Mouse (Mus musculus) testis, adult 2 months (tissue): ENCODE data around the gene Rapgef5. TPM values are rescaled to one million over a fixed set of nuclear protein-coding genes. Genes with fewer than 3 reads are reported as not detected.

ENCODE experiments used
- H3K27ac ChIP-seq: fragments of 200-500 bp; 2 replicates; pipeline ENCODE4 v1.5.1; 2012; ENCODE audit warnings: low read depth, low read length; ENCODE audit not compliant: control insufficient read depth, insufficient read depth
- H3K27me3 ChIP-seq: fragments of 200-500 bp; 2 replicates; pipeline ENCODE4 v1.6.1; 2012; ENCODE audit warnings: mild to moderate bottlenecking, low read length, moderate library complexity; ENCODE audit not compliant: control insufficient read depth, insufficient read depth
- H3K36me3 ChIP-seq: fragments of 200-500 bp; 2 replicates; pipeline ENCODE4 v1.6.1; 2012; ENCODE audit warnings: mild to moderate bottlenecking, low read length; ENCODE audit not compliant: control insufficient read depth, insufficient read depth
- H3K4me1 ChIP-seq: fragments of 200-500 bp; 2 replicates; pipeline ENCODE4 v1.6.1; 2012; ENCODE audit warnings: low read length; ENCODE audit not compliant: control insufficient read depth, insufficient read depth
- H3K4me3 ChIP-seq: fragments of 200-500 bp; 2 replicates; pipeline ENCODE4 v1.5.1; 2012; ENCODE audit warnings: low read depth, mild to moderate bottlenecking, low read length, moderate library complexity, mixed read lengths; ENCODE audit not compliant: control insufficient read depth
- CTCF ChIP-seq: fragments of 200-500 bp; IDR thresholded peaks from 2 replicates; pipeline ENCODE4 v1.5.1; 2012; ENCODE audit warnings: low read depth, mild to moderate bottlenecking, inconsistent platforms, low read length, moderate library complexity; ENCODE audit not compliant: control insufficient read depth, insufficient read depth, insufficient replicate concordance
- POLR2A ChIP-seq: fragments of 200-500 bp; IDR thresholded peaks from 2 replicates; pipeline ENCODE4 v1.6.1; 2012; ENCODE audit warnings: low read depth, mild to moderate bottlenecking, inconsistent platforms, low read length, moderate library complexity; ENCODE audit not compliant: control insufficient read depth
- polyA plus RNA-seq: library from polyadenylated mRNA; depleted of rRNA; stranded (reverse); fragments of >200 nt; gene quantifications from 2 replicates; pipeline ENCODE4 v1.2.3, GENCODE M21; 2012

Rapgef5 gene
- polyA plus RNA-seq, 1 experiment, result 5.8 TPM

- Histone ChIP-seq H3K4me1 (no peaks in the 10 kb centered on the region), H3K4me3 (no peak overlapping the region), H3K27me3 (no peaks in the 10 kb centered on the region), H3K36me3 (no peaks in the 10 kb centered on the region), H3K27ac (no peak overlapping the region)
- TF ChIP-seq POLR2A (no peak), CTCF (no peak)
Observed at GRCm38 (mm10) chr12:117561411-117562059, 45.3 kb downstream of the Rapgef5 start.

- no peak overlapping the region for H3K27ac ChIP-seq
- H3K27me3 ChIP-seq, result no peaks in the 10 kb centered on the region
- no peak overlapping the region for H3K4me3 ChIP-seq
- peak; percentile 6; the same call in 1 of the 2 replicates for TF ChIP-seq CTCF
- no peak for TF ChIP-seq POLR2A
- H3K4me1 ChIP-seq, result no peaks in the 10 kb centered on the region
- H3K36me3 ChIP-seq, result no peaks in the 10 kb centered on the region
Observed at GRCm38 (mm10) chr12:117562085-117562484, 45.8 kb downstream of the Rapgef5 start.

DNA sequence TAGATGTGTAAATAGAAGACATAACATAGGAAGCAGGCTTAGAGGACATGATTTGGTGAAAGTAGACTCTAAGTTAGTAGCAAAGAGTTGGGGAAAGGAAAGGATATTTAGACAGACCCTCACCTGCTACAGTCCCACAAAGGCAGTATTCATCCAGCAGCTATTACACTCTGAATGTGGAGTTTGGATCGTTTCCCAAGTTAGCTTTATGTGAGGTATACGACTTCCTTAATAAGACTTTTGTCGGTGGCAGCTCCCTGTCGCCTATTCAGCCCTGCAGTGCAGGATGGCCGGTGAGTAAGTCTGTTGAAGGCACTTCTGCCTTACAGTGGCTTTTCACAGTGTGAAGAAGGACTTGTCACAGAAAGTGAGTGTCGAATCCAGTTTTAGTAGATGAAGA, 47.6 kb downstream of the Rapgef5 start:
- Histone ChIP-seq H3K36me3 (no peaks in the 10 kb centered on the region), H3K27me3 (no peaks in the 10 kb centered on the region), H3K4me3 (no peak overlapping the region), H3K4me1 (no peaks in the 10 kb centered on the region), H3K27ac (no peak overlapping the region)
- TF ChIP-seq CTCF, result no peak
- TF ChIP-seq POLR2A, result no peak

GRCm38 (mm10) chr12:117566298-117566697, 50.0 kb downstream of the Rapgef5 start:
- Histone ChIP-seq H3K4me3 (no peak overlapping the region), H3K4me1 (no peaks in the 10 kb centered on the region)
- TF ChIP-seq CTCF (no peak), POLR2A (no peak)

GRCm38 (mm10) chr12:117569671-117570070, 53.4 kb downstream of the Rapgef5 start:
- no peaks in the 10 kb centered on the region for H3K36me3 ChIP-seq

More at GRCm38 (mm10) chr12:117566298-117566697, 50.0 kb downstream of the Rapgef5 start:
- Histone ChIP-seq H3K27ac (no peak overlapping the region), H3K36me3 (no peaks in the 10 kb centered on the region), H3K27me3 (no peaks in the 10 kb centered on the region)

DNA sequence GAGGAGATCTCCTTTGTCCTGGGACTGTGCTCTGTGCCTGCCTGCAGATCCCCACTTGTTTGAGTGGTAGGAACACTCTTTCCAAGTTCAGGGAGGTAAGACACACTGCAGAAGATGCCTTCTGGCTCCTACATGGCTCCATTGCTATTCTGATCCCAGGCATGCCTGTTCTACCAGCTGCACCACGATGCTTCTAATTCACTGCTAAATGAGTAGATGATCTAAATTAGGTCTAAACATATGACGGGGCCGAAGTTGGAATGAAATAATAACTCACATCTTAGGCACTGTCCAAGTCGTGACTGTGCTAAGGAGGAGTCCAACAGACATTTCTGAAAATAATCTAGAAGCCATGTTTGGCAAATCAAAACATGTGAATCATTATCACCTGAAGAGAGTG, 68.0 kb downstream of the Rapgef5 start:
- no peak for TF ChIP-seq POLR2A

More at GRCm38 (mm10) chr12:117569671-117570070, 53.4 kb downstream of the Rapgef5 start:
- Histone ChIP-seq H3K27ac (no peak overlapping the region), H3K4me1 (no peaks in the 10 kb centered on the region), H3K27me3 (no peaks in the 10 kb centered on the region), H3K4me3 (no peak overlapping the region)
- TF ChIP-seq POLR2A (no peak), CTCF (no peak)

GRCm38 (mm10) chr12:117585390-117585789, 69.1 kb downstream of the Rapgef5 start:
- Histone ChIP-seq H3K4me3 (no peak overlapping the region), H3K27me3 (no peaks in the 10 kb centered on the region)
- TF ChIP-seq POLR2A (no peak), CTCF (no peak)

More for the DNA sequence above, 68.0 kb downstream of the Rapgef5 start:
- Histone ChIP-seq H3K27me3 (no peaks in the 10 kb centered on the region), H3K4me1 (no peaks in the 10 kb centered on the region), H3K36me3 (no peaks in the 10 kb centered on the region), H3K27ac (no peak overlapping the region), H3K4me3 (no peak overlapping the region)

DNA sequence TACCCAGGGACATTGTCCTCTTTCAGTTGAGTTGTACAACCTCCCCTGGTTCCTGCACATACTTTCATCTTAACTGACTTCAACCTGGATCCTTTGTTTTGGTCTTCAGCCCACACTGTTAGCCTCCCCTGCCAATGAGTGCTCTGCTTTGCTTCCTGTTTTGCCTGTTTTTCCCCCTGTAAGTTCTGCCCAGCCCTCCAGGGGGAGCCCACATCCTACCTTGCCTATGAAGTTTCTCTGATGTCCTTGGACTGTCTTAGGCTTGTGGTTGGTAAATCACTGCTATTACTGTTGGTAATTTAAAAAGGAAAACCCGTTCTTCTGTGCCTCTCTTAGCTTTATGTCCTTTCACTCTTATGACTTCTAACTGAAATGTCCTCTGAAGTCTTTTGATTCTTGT, 69.8 kb downstream of the Rapgef5 start:
- Histone ChIP-seq H3K27ac (no peak overlapping the region), H3K27me3 (no peaks in the 10 kb centered on the region), H3K4me1 (no peaks in the 10 kb centered on the region), H3K36me3 (no peaks in the 10 kb centered on the region), H3K4me3 (no peak overlapping the region)
- peak; percentile 63; the same call in 1 of the 2 replicates for TF ChIP-seq CTCF
- no peak for TF ChIP-seq POLR2A

More at GRCm38 (mm10) chr12:117585390-117585789, 69.1 kb downstream of the Rapgef5 start:
- H3K4me1 ChIP-seq, result no peaks in the 10 kb centered on the region
- H3K36me3 ChIP-seq, result no peaks in the 10 kb centered on the region
- no peak overlapping the region for H3K27ac ChIP-seq
